Mouse (Mus musculus) adrenal gland, adult 8-10 months (tissue): ENCODE data around the gene Vgll4. TPM values are rescaled to one million over a fixed set of nuclear protein-coding genes. Genes with fewer than 3 reads are reported as not detected.

ENCODE experiments used
- total RNA-seq, 4 experiments: library from RNA; stranded (reverse); gene quantifications; 2 replicates each; pipeline ENCODE4 v1.2.4; 2022

The Vgll4 gene
- total RNA-seq, 4 experiments from 2014 or later, result 43.0 to 49.5 (median 45.6) TPM

Other genes starting within 250 kb of the Vgll4 start
- gene Tamm41, start 67.9 kb upstream of the Vgll4 start, total RNA-seq, result 10 to 100 TPM; 13.3 to 25.8 (median 17.0) TPM
- gene Syn2, start 164.9 kb upstream of the Vgll4 start, total RNA-seq, result 10 to 100 TPM; 18.0 to 39.1 (median 25.6) TPM